Mouse (Mus musculus) limb, embryonic 14.5 days (tissue): ENCODE results near the gene Spata18. TPM values are rescaled to one million over a fixed set of nuclear protein-coding genes. Genes with fewer than 3 reads are reported as not detected.

Experiments used
- ATAC-seq: fragments of 200-750 bp; cut with Nextera tagmentation; 2 replicates; pipeline ENCODE4 v1.8.0; 2017; ENCODE audit warnings: low read depth, moderate number of reproducible peaks, moderate TSS enrichment; ENCODE audit not compliant: low FRiP score
- DNase-seq: peaks from one replicate; pipeline ENCODE4 v3.0.0-alpha.2; 2015; ENCODE audit warnings: low spot score
- H3K27ac ChIP-seq: fragments of 300-500 bp; sonication (generic); replicated peaks from 2 replicates; pipeline ENCODE4 v1.5.1; 2014; ENCODE audit warnings: low read depth, mild to moderate bottlenecking, low read length, moderate library complexity, mixed read lengths
- H3K27me3 ChIP-seq: fragments of 300-500 bp; sonication (generic); 2 replicates; pipeline ENCODE4 v1.6.1; 2014; ENCODE audit warnings: low read length, mixed read lengths; ENCODE audit not compliant: control insufficient read depth, insufficient read depth
- H3K36me3 ChIP-seq: fragments of 300-500 bp; sonication (generic); 2 replicates; pipeline ENCODE4 v1.6.1; 2014; ENCODE audit warnings: mild to moderate bottlenecking, low read length, moderate library complexity, mixed read lengths; ENCODE audit not compliant: control insufficient read depth, insufficient read depth
- H3K4me1 ChIP-seq: fragments of 300-500 bp; sonication (generic); 2 replicates; pipeline ENCODE4 v1.6.1; 2014; ENCODE audit warnings: antibody characterized with exemption, low read length, mixed read lengths; ENCODE audit not compliant: control insufficient read depth, insufficient read depth
- H3K4me2 ChIP-seq: fragments of 300-500 bp; sonication (generic); replicated peaks from 2 replicates; pipeline ENCODE4 v1.6.1; 2014; ENCODE audit warnings: low read depth, mild to moderate bottlenecking, low read length, moderate library complexity; ENCODE audit not compliant: severe bottlenecking
- H3K4me3 ChIP-seq: fragments of 300-500 bp; sonication (generic); replicated peaks from 2 replicates; pipeline ENCODE4 v1.5.1; 2014; ENCODE audit warnings: low read length
- H3K9ac ChIP-seq: fragments of 300-500 bp; sonication (generic); 2 replicates; pipeline ENCODE4 v1.6.1; 2014; ENCODE audit warnings: mild to moderate bottlenecking, low read depth, low read length, moderate library complexity; ENCODE audit not compliant: severe bottlenecking
- H3K9me3 ChIP-seq: fragments of 300-500 bp; sonication (generic); 2 replicates; pipeline ENCODE4 v1.6.1; 2016; ENCODE audit warnings: low read length; ENCODE audit not compliant: control insufficient read depth
- POLR2A ChIP-seq: fragments of 200-500 bp; IDR thresholded peaks from 2 replicates; pipeline ENCODE4 v1.8.0; 2012; ENCODE audit warnings: inconsistent platforms, mild to moderate bottlenecking, moderate library complexity, borderline replicate concordance; ENCODE audit not compliant: insufficient read depth, insufficient read length; ENCODE audit errors: extremely low read depth
- WGBS: fragments of 180-500 bp; shearing (Covaris S2); extraction: QIAGEN DNeasy Blood & Tissue Kit; methylation state at CpG from one replicate; pipeline ENCODE4 v1.1.7; 2014; 5-methylcytosine and 5-hydroxymethylcytosine counted together
- polyA plus RNA-seq, 2 experiments: library from polyadenylated mRNA; depleted of rRNA in 1 of 2; stranded (reverse) in 1 of 2; unstranded in 1 of 2; fragments of >200 nt; fragmentation: Nextera tagmentation in 1 of 2; extraction: Ambion mirVana in 1 of 2; gene quantifications; 2 replicates each; pipeline versions ENCODE4 v1.2.1 to v1.2.3; 2012 to 2014

Gene Spata18
- polyA plus RNA-seq, 2 experiments: 1.4 to 2.5 TPM

DNA sequence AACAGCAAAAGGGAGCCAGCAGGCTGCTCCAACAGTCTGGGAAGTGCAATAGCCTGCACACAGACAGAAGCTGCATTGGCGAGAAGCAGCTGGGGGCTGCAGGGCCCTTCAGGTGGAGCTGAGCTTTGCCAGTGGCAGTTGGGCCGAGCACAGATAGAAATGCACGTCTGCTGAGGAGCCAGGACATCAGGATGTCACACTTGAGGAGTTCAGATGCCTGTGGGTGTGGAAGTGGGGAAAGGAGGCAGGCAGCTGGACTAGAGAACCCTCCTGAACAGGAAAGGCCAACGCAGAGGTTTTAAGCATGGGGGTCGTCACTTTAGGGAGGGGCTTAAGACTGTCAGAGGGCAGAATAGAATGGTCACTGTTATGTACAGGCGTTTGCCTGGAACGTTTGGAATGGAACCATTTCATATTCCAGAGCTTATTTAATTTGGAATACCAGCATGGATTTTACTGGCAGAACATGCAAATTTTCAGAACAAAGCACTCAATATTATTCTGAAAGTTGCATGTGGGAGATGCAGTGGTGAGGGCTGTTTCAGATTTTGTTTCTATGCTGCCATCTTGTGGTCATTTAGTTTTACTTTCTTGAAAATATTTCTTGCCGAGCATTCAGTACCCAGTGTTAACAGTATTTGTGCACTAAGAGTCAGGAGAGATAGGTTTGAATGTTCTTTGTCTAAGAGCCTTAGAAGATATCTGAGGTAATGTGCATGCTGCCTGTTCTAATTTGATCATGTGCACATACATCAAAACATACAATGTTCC lies 13.7 kb upstream of the Spata18 start:
- ATAC-seq: peak; percentile 63; the same call in 1 of the 2 replicates
- WGBS: 40% methylated on average over 8 of the region's 8 CpGs
- Histone ChIP-seq H3K36me3 (peaks cover 67% of the 10 kb centered on the region), H3K9ac (no peak overlapping the region), H3K27me3 (no peaks in the 10 kb centered on the region), H3K4me2 (no peak overlapping the region), H3K4me1 (0 out of 2 replicates have a peak, but pooled peaks cover 3% of the 10 kb centered on the region), H3K4me3 (no peak overlapping the region), H3K9me3 (peaks cover 7% of the 10 kb centered on the region), H3K27ac (no peak overlapping the region)
- TF ChIP-seq POLR2A: no peak
- peak; percentile 89 for DNase-seq

DNA sequence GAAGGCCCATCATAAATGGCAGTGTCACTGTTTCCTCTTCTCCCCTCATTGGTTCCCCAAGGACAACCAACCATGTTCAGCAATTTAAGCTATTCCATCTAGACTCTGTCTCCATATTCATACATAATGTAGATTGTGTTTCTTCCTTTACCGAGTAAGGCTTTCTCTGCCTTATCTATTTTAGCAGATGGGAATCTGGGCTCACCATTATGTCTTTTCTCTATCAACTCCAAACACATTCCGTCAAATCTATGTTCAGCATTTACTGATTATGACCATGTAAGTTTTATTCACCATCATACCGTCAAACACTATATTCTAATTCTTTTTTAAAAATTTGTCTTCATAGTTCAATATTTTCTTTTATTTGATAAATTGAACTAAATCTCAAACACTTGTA lies 10.1 kb upstream of the Spata18 start:
- Histone ChIP-seq H3K36me3 (peaks cover 48% of the 10 kb centered on the region), H3K4me3 (no peak overlapping the region), H3K27ac (no peak overlapping the region), H3K9me3 (no peaks in the 10 kb centered on the region), H3K4me2 (no peak overlapping the region), H3K9ac (no peak overlapping the region), H3K27me3 (no peaks in the 10 kb centered on the region), H3K4me1 (0 out of 2 replicates have a peak, but pooled peaks cover 3% of the 10 kb centered on the region)
- WGBS: 95% methylated on average over 3 of the region's 3 CpGs
- ATAC-seq: no peak
- no peak for DNase-seq
- TF ChIP-seq POLR2A: no peak

DNA sequence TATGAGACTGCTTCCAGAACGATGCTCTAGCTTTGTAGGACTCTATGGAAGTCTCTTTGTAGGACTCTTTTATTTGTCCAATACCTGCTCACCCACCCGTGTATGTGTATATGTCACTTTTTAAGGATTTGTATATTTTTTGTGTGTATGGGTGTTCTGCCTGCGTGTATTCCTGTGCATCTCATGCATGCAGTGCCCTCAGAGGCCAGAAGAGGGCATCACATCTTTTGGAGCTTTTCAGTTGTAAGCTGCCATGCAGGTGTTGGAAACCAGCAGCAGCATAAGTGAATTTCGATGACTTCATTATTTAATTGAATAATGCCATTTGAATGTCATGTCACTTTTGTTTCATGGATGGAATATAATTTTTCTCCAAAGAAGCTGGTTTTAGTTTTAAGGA lies 9.1 kb upstream of the Spata18 start:
- Histone ChIP-seq H3K4me3 (no peak overlapping the region), H3K9ac (no peak overlapping the region), H3K4me1 (peaks cover 6% of the 10 kb centered on the region; the same call in 1 of the 2 replicates), H3K27ac (no peak overlapping the region), H3K27me3 (no peaks in the 10 kb centered on the region), H3K9me3 (no peaks in the 10 kb centered on the region), H3K4me2 (no peak overlapping the region), H3K36me3 (peaks cover 38% of the 10 kb centered on the region)
- 75% methylated on average over 4 of the region's 4 CpGs for WGBS
- ATAC-seq (no peak), DNase-seq (no peak)
- no peak for TF ChIP-seq POLR2A

DNA sequence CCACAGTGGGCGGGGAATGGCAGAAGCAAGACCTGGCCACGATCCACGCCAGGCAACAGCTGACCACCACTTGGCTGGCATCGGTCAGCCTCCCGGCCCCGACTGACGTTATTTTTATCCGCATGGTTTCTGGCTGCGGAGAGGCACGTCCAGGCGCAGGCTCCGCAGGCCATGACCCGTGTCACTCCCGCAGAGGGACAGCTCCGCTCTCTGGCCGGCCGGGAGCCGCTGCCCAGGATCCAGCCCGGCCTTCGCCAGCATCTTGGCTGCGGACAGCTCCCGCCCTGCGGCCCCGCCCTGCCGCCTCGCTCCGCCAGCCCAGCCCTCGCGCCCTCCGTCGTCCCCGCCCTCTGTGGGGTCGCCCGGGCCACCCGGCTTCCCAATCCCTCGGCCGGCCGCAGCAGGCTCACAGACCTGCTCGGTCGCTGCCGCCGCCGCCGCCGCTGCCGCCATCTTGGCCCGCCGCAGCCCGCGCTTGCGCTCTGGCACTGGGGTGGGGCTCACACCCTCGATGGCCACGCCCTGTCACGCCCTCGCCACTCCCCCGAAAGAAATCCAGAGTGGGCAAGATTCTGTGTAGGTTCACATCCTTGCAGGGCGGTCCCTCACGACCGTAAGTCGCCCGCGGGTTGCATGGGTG lies 3.8 kb upstream of the Spata18 start, which contains the start of gene Sgcb:
Gene Sgcb (minus strand): TSS at position 530 of the 640 bp plus-strand sequence.
- Histone ChIP-seq H3K4me1 (peaks cover 15% of the 10 kb centered on the region), H3K27ac (peak within 1 kb of the TSS; percentile 40; the same call in 1 of the 2 replicates)
- under 1% methylated on average over 48 of the region's 62 CpGs for WGBS

DNA sequence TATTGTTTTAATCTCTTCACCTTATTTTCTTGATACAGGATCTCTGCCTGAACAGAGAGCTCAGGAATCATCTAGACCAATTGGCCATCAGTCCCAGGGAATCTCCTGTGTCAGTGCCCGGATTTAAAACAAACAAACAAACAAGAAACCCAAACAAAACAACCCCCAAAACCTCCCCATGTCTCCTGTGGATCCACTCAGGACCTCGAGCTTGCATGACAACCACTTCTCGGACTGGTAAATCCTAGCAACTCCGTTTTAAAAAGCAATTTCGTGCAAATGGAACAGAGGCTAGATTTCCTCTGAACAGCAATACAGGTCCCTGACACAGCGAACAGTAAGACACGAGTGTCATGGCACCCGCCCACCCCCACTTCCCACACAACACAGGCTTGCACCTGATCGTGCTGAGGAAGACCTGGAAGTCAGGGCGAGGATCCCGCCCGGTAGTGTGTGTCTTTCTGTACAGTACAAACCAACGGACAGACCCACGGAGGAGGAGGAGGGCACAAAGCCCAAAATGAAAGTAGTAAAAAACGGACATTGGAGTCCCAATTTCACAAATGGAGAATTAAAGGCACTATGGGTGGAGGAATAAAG lies 714 bp upstream of the Spata18 start:
- Histone ChIP-seq H3K27me3 (peaks cover 30% of the 10 kb centered on the region), H3K36me3 (no peaks in the 10 kb centered on the region), H3K4me3 (peak overlapping the region; percentile 54), H3K9ac (peak overlapping the region; percentile 57), H3K9me3 (no peaks in the 10 kb centered on the region), H3K4me1 (peaks cover 15% of the 10 kb centered on the region), H3K27ac (no peak overlapping the region), H3K4me2 (peak overlapping the region; percentile 100)
- TF ChIP-seq POLR2A: no peak
- ATAC-seq (no peak), DNase-seq (no peak)
- 2% methylated on average over 15 of the region's 15 CpGs for WGBS

More for the DNA sequence above, 3.8 kb upstream of the Spata18 start, which contains the start of gene Sgcb:
- Histone ChIP-seq H3K9me3 (no peaks in the 10 kb centered on the region), H3K36me3 (0 out of 2 replicates have a peak, but pooled peaks cover 5% of the 10 kb centered on the region), H3K4me2 (peak within 1 kb of the TSS; percentile 74), H3K4me3 (peak within 1 kb of the TSS; percentile 88), H3K9ac (peak within 1 kb of the TSS; percentile 88), H3K27me3 (peaks cover 30% of the 10 kb centered on the region)
- 0 out of 2 replicates have a peak, but pooled peaks have one; percentile 43 for TF ChIP-seq POLR2A
- DNase-seq (peak; percentile 77), ATAC-seq (peak; percentile 86)
